Mouse (Mus musculus) neural tube, embryonic 15.5 days (tissue): Measurements from ENCODE around the gene Prmt1. TPM values are rescaled to one million over a fixed set of nuclear protein-coding genes. Genes with fewer than 3 reads are reported as not detected.

Experiments used
- ATAC-seq: fragments of 200-750 bp; cut with Nextera tagmentation; 2 replicates; pipeline ENCODE4 v1.8.0; 2017; ENCODE audit warnings: mild to moderate bottlenecking, moderate TSS enrichment, moderate library complexity; ENCODE audit not compliant: low FRiP score
- H3K27ac ChIP-seq: fragments of 300-500 bp; sonication (generic); replicated peaks from 2 replicates; pipeline ENCODE4 v1.5.1; 2015; ENCODE audit warnings: mild to moderate bottlenecking, inconsistent platforms
- H3K27me3 ChIP-seq: fragments of 300-500 bp; sonication (generic); replicated peaks from 2 replicates; pipeline ENCODE4 v1.6.1; 2015; ENCODE audit warnings: inconsistent platforms
- H3K36me3 ChIP-seq: fragments of 300-500 bp; sonication (generic); 2 replicates; pipeline ENCODE4 v1.6.1; 2015; ENCODE audit warnings: inconsistent platforms
- H3K4me1 ChIP-seq: fragments of 300-500 bp; sonication (generic); 2 replicates; pipeline ENCODE4 v1.6.1; 2015; ENCODE audit warnings: inconsistent platforms
- H3K4me2 ChIP-seq: fragments of 300-500 bp; sonication (generic); 2 replicates; pipeline ENCODE4 v1.6.1; 2015; ENCODE audit warnings: inconsistent platforms, mild to moderate bottlenecking, moderate library complexity
- H3K4me3 ChIP-seq: fragments of 300-500 bp; sonication (generic); replicated peaks from 2 replicates; pipeline ENCODE4 v1.5.1; 2015; ENCODE audit warnings: mild to moderate bottlenecking, inconsistent platforms
- H3K9ac ChIP-seq: fragments of 300-500 bp; sonication (generic); replicated peaks from 2 replicates; pipeline ENCODE4 v1.6.1; 2015; ENCODE audit warnings: mild to moderate bottlenecking, inconsistent platforms
- H3K9me3 ChIP-seq: fragments of 300-500 bp; sonication (generic); replicated peaks from 2 replicates; pipeline ENCODE4 v1.6.1; 2016; ENCODE audit warnings: inconsistent platforms
- WGBS: fragments of 180-500 bp; shearing (Covaris S2); methylation state at CpG from one replicate; pipeline ENCODE4 v1.1.7; 2015; ENCODE audit warnings: mixed read lengths; 5-methylcytosine and 5-hydroxymethylcytosine counted together
- polyA plus RNA-seq: library from polyadenylated mRNA; unstranded; fragments of >200 nt; fragmentation: Nextera tagmentation; extraction: Ambion mirVana; gene quantifications from 2 replicates; pipeline ENCODE4 v1.2.1, GENCODE M21; 2015

Gene Prmt1
- polyA plus RNA-seq, 1 experiment from 2014 or later: 615 TPM

GRCm38 (mm10) chr7:44959281-44959680 lies 27.1 kb downstream of the Prmt1 start:
- Histone ChIP-seq H3K36me3 (peaks cover 53% of the 10 kb centered on the region), H3K9ac (no peak overlapping the region), H3K27ac (no peak overlapping the region)

GRCm38 (mm10) chr7:44958208-44958607 lies 28.2 kb downstream of the Prmt1 start:
- H3K4me2 ChIP-seq: no peak overlapping the region
- H3K27ac ChIP-seq: peak overlapping the region; percentile 33; the same call in 1 of the 2 replicates
- H3K4me3 ChIP-seq: no peak overlapping the region
- H3K36me3 ChIP-seq: peaks cover 44% of the 10 kb centered on the region
- H3K27me3 ChIP-seq: no peaks in the 10 kb centered on the region
- no peaks in the 10 kb centered on the region for H3K9me3 ChIP-seq
- no peak overlapping the region for H3K9ac ChIP-seq
- peaks cover 5% of the 10 kb centered on the region for H3K4me1 ChIP-seq
- no peak for ATAC-seq
- WGBS: 61% methylated on average over 7 of the region's 7 CpGs

More at GRCm38 (mm10) chr7:44959281-44959680, 27.1 kb downstream of the Prmt1 start:
- Histone ChIP-seq H3K4me2 (no peak overlapping the region), H3K4me1 (peaks cover 4% of the 10 kb centered on the region), H3K27me3 (no peaks in the 10 kb centered on the region), H3K9me3 (no peaks in the 10 kb centered on the region), H3K4me3 (no peak overlapping the region)
- 90% methylated on average over 8 of the region's 8 CpGs for WGBS
- no peak for ATAC-seq

DNA sequence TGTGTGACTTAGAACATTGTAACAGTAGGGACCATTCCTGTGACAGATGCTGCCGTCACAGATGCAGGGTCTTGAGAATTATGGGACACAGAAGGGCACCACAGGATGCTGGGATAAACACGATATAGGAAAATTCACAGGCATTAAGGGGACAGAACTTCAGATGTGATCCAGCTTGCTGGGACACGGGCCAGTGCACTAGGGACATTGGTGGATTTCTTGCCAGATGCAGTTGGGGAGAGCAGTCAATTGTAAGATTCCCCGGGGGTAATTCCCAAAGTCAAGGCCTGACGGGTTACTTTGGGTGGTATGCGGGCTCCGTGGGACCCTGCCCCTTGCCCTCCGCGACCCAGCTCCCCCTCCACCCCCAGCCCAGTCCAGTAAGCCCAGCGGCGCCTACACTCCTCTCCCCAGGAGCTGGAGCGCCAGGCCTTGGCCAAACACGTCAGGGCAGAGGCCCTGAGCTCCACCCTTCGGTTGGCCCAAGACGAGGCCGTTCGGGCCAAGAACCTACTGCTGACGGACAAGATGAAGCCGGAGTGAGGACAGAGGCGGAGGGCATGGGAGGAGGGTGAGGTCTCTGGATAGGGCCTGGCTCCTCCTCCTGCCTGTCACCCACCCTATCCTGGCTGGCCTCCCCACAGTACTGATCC lies 29.1 kb downstream of the Prmt1 start:
- WGBS: 67% methylated on average over 20 of the region's 20 CpGs
- Histone ChIP-seq H3K4me2 (no peak overlapping the region), H3K27ac (peak overlapping the region; percentile 33), H3K4me1 (peaks cover 14% of the 10 kb centered on the region), H3K27me3 (no peaks in the 10 kb centered on the region), H3K9ac (no peak overlapping the region; the same call in 1 of the 2 replicates), H3K9me3 (no peaks in the 10 kb centered on the region), H3K36me3 (peaks cover 35% of the 10 kb centered on the region), H3K4me3 (no peak overlapping the region)
- no peak for ATAC-seq

GRCm38 (mm10) chr7:44956266-44956665 lies 30.1 kb downstream of the Prmt1 start:
- no peak for ATAC-seq
- Histone ChIP-seq H3K4me1 (peaks cover 23% of the 10 kb centered on the region), H3K4me3 (no peak overlapping the region), H3K4me2 (no peak overlapping the region), H3K36me3 (peaks cover 25% of the 10 kb centered on the region), H3K27ac (0 out of 2 replicates have a peak overlapping the region, but pooled peaks have one; percentile 9), H3K9me3 (no peaks in the 10 kb centered on the region), H3K27me3 (peaks cover 9% of the 10 kb centered on the region), H3K9ac (no peak overlapping the region)
- WGBS: 55% methylated on average over 6 of the region's 6 CpGs

DNA sequence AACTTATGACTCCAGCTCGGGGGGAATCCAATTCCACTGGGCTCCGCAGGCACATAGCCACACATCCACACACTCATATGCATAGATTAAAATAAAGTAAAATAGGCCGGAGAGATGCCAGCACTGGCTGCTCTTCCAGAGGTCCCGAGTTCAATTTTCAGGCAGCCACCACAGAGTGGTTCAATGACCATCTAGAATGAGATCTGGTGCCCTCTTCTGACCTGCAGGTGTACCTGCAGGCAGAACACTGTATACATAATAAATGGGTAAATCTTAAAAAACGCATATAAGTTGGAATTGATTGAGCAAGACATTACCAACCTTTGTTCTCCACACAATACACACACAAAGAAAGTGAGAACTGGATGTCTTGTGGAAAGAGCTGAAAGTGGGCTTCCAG lies 30.7 kb downstream of the Prmt1 start:
- ATAC-seq: no peak
- Histone ChIP-seq H3K9me3 (no peaks in the 10 kb centered on the region), H3K4me3 (no peak overlapping the region), H3K27ac (no peak overlapping the region), H3K4me1 (peaks cover 23% of the 10 kb centered on the region), H3K27me3 (peaks cover 15% of the 10 kb centered on the region), H3K36me3 (peaks cover 19% of the 10 kb centered on the region), H3K9ac (no peak overlapping the region), H3K4me2 (no peak overlapping the region)
- WGBS: 51% methylated on average over 5 of the region's 5 CpGs

DNA sequence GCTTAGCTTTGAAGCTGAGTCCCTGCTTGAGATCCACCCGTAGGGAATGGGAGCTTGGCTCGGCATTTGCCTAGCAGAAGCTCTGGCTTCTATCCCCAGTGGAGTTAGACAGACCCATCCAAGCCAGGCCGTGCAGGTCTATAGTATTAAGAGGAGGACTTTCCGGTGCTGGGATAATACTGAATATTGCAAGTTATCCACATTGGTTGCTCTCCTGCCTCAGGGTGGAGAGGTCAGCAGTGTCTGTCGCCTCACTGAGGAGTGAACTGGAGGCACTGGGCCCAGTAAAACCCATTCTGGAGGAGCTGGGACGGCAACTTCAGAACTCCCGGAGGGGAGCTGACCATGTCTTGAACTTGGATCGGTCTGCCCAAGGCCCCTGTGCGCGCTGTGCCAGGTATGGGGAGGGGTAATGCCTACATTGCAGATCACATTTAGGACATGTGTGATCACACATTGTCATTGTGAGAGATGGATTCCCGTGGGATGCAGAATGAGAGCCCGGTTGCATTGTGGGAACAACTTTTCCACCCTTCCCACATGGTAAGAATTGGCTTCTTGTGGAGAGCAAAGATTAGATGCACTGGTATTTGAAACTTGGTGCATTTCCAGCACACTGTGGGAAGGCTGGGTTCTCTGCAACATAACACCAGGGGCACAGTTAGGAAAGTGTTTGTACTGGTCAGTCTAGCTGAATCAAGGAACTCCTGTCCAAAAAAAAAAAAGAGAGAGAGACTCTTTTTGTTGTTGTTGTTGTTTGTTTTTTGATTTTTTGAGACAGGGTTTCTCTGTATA lies 32.1 kb downstream of the Prmt1 start:
- Histone ChIP-seq H3K27me3 (peaks cover 26% of the 10 kb centered on the region), H3K9ac (no peak overlapping the region), H3K27ac (no peak overlapping the region), H3K36me3 (peaks cover 9% of the 10 kb centered on the region), H3K4me1 (peaks cover 23% of the 10 kb centered on the region), H3K4me3 (no peak overlapping the region), H3K9me3 (no peaks in the 10 kb centered on the region), H3K4me2 (no peak overlapping the region)
- no peak for ATAC-seq
- 80% methylated on average over 12 of the region's 12 CpGs for WGBS

DNA sequence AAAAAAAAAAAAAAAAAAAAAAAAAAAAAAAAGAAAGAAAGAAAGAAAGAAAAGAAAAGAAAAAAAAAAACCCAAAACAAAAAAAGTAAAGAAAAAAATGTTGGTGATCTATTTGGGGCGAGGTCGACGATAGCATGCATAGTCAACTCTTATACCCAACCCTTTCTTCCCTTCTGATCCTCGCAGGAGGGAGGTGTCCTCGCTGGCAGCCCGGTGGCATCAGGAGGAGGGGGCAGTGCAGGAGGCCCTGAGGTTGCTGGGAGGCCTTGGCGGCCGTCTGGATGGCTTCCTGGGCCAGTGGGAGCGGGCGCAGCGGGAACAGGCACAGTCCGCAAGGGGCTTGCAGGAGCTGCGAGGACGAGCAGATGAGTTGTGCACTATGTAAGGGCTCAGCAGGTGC lies 32.8 kb downstream of the Prmt1 start:
- Histone ChIP-seq H3K36me3 (peaks cover 2% of the 10 kb centered on the region; the same call in 1 of the 2 replicates), H3K9ac (no peak overlapping the region), H3K27ac (no peak overlapping the region), H3K27me3 (peaks cover 26% of the 10 kb centered on the region), H3K4me2 (no peak overlapping the region), H3K4me1 (peaks cover 23% of the 10 kb centered on the region), H3K4me3 (no peak overlapping the region), H3K9me3 (no peaks in the 10 kb centered on the region)
- 54% methylated on average over 14 of the region's 14 CpGs for WGBS
- no peak for ATAC-seq

DNA sequence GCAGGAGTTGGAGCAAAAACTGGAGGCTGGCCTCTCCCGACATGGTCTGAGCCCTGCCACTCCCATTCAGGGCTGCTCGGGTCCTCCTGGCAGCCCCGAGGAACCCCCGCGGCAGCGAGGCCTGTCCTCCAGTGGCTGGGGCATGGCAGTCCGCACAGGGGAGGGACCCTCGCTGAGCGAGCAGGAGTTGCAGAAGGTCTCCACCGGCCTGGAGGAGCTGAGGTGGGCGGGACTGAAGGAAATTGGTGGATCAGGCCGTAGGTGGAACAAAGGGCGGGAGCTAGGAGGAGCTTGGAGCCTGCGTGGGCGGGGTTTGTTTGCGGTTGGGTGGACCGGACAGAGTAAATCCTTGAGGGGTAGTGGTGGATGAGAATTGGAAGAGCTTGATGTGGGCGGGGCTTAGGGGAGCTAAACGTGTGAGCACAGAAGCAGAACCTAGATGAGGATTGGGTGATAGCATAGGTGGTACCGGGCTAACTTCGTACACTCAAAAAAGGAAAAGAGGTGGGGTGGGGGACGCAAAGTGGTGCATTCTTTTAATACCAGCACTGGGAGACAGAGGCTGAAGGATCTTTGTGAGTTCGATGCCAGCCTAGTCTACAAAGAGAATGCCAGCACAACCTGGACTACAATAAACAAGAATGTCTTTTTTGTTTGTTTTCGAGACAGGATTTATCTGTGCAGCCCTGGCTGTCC lies 33.6 kb downstream of the Prmt1 start:
- Histone ChIP-seq H3K27ac (peak overlapping the region; percentile 70), H3K4me1 (peaks cover 23% of the 10 kb centered on the region), H3K9me3 (no peaks in the 10 kb centered on the region), H3K4me2 (peak overlapping the region; percentile 93), H3K27me3 (peaks cover 30% of the 10 kb centered on the region), H3K9ac (peak overlapping the region; percentile 59), H3K4me3 (peak overlapping the region; percentile 49), H3K36me3 (no peaks in the 10 kb centered on the region)
- 5% methylated on average over 24 of the region's 24 CpGs for WGBS
- peak; percentile 89 for ATAC-seq

DNA sequence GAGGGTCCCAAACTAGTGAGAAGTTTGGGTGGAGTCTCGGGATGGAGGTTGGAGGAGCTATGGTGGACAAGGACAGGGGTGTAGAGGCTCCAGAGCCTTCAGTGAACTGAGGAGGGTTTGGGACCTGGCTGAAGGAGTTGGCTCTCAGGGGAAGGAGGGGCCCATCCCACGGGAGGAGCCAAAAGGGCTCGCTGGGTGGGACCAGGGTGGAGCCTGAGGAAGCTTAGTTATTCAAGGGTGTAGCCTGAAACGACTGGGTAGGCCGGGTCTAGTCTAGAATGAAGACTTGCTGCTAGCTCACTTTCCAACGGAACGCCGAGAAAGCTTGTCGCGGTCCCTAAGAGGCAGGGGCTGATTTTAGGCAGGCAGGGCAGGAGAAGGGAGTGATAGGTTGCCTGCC lies 34.4 kb downstream of the Prmt1 start:
- H3K4me3 ChIP-seq: peak overlapping the region; percentile 49
- H3K9me3 ChIP-seq: no peaks in the 10 kb centered on the region
- H3K27ac ChIP-seq: no peak overlapping the region
- 0 out of 2 replicates have a peak, but pooled peaks have one; percentile 12 for ATAC-seq
- H3K36me3 ChIP-seq: no peaks in the 10 kb centered on the region
- H3K4me2 ChIP-seq: peak overlapping the region; percentile 93
- under 1% methylated on average over 10 of the region's 10 CpGs for WGBS
- H3K4me1 ChIP-seq: peaks cover 19% of the 10 kb centered on the region
- peaks cover 34% of the 10 kb centered on the region for H3K27me3 ChIP-seq
- 0 out of 2 replicates have a peak overlapping the region, but pooled peaks have one; percentile 14 for H3K9ac ChIP-seq

GRCm38 (mm10) chr7:44949922-44950321 lies 36.4 kb downstream of the Prmt1 start:
- Histone ChIP-seq H3K36me3 (no peaks in the 10 kb centered on the region), H3K27ac (no peak overlapping the region), H3K9ac (no peak overlapping the region), H3K9me3 (no peaks in the 10 kb centered on the region), H3K27me3 (peaks cover 34% of the 10 kb centered on the region), H3K4me1 (peaks cover 19% of the 10 kb centered on the region), H3K4me3 (no peak overlapping the region), H3K4me2 (no peak overlapping the region)
- no peak for ATAC-seq
- 73% methylated on average over 6 of the region's 6 CpGs for WGBS

- Histone ChIP-seq H3K4me3 (no peak within 1 kb of the TSS), H3K9me3 (no peaks in the 10 kb centered on the region), H3K27ac (no peak within 1 kb of the TSS), H3K4me1 (no peaks in the 10 kb centered on the region), H3K27me3 (0 out of 2 replicates have a peak, but pooled peaks cover 4% of the 10 kb centered on the region), H3K9ac (no peak within 1 kb of the TSS), H3K36me3 (no peaks in the 10 kb centered on the region), H3K4me2 (no peak within 1 kb of the TSS)
- 77% methylated on average over 7 of the region's 7 CpGs for WGBS
- no peak for ATAC-seq
Observed at GRCm38 (mm10) chr7:44942904-44943303, 43.5 kb downstream of the Prmt1 start, which contains the start of gene Tsks. TSS of gene Tsks (plus strand) at chr7:44943204.
